Mouse (Mus musculus): ENCODE data around the gene Klre1.
"Not testable (repeated sequence)": the region's sequence is repeated elsewhere in the genome, so short reads cannot be mapped to it uniquely, and the experiment has no call there.

The Klre1 gene

DNA sequence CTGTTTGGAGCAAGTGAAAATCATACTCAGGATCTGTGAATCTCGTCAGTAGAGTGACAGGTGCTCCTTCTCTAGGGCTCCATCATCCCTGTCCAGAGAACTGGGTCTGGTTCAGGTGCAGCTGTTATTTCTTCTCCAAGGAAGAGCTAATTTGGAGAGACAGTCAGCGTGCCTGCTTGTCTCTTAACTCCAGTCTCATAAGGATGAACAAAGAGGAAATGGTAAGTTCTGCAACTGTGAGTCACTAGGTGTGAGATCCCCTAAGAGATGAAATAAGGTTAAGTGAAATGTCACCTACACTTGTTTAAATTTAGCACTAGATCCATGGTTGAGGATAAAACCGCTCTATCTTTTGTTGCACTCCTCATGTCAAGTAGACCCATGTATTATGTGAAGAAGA, 5.3 kb downstream of the Klre1 start:
- DNase-seq (ENCODE audit: low read depth, low spot score), result no peak

DNA sequence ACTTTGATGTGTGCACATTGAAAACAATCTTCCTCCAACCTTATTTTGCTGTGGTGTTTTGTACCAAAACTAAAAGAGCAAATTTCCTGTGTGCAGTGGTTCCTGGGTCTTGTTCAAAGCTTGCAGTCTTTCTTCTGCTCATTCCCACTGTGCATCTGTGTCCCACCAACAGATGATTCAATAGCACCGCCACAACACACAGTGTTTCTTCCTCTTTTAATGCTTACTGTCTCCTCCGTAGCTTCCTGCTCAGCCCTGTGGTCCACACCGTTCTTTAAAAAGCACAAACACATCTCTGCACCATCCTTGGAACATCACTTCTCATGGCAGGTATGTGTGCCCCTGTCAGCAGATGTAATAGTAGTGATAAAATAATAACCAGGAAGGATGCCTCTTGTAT, 13.8 kb downstream of the Klre1 start, which contains the start of gene Klrd1:
Klrd1 (plus strand) TSS at position 275 of the 400 bp plus-strand sequence.
- no peak for DNase-seq (ENCODE audit: low read depth, low spot score)

DNA sequence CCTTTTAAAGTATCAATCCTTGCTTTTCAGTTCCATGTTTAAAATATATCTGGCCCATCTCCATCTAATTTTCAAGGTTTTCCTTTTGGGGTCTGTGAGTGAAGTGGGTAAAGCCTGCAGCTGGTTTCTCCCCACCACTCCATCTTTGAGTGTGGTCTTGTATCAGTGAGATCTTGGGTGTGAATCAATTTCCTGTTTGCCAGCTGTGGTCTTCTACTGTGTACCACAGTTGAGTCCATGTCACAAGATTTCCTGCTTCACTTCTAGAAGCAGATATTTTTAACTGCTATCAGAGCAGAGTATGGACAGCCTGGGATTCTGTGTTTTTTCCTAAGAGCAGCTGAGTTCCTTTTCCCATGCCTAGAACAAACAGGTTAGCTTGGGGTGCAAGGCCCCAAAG, 30.7 kb downstream of the Klre1 start:
- no peak for DNase-seq (ENCODE audit: low read depth, low spot score)

DNA sequence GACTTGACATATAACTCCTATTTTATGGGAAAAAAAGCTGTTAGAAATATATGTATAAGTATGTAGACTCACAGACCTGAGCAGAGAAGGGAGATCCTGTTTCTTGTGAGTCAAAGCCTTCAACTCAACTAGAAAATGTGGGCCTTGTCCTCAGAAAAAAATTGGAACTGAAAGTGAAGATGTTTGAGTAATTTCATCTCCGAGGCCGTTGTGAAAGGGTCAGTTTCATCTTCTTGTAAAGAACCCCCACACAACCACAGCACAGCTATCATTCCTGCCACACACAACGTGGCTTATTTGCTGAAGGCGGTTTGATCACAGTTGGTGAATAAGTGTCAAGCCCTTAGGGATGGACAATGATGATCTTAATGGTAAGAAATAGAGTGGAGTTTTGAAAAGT, 46.0 kb downstream of the Klre1 start, which contains the start of gene Klrk1:
Klrk1 (minus strand) TSS at position 130 of the 400 bp plus-strand sequence.
- no peak for DNase-seq (ENCODE audit: low read depth, low spot score)

DNA sequence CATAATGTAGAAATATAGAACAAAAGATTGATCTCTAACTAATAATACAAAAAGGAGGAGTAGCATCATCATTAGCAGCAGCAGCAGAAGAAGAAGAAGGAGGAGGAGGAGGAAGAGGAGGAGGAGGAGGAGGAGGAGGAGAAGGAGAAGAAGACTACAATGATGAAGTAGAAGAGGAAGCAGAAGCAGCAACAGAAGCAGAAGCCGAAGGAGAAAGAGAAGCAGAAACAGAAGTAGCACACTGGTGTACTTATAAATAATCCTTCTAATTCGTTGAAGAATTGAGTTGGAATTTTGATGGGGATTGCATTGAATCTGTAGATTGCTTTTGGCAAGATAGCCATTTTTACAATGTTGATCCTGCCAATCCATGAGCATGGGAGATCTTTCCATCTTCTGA, 53.3 kb downstream of the Klre1 start:
- not testable (repeated sequence) for DNase-seq (ENCODE audit: low read depth, low spot score)
